Mouse (Mus musculus) kidney, postnatal 10 days (tissue): ENCODE measurements around the gene Dnajb8.

Source experiments
- DNase-seq: peaks from one replicate; pipeline ENCODE4 v3.0.0; 2021; ENCODE audit warnings: mixed read lengths

The Dnajb8 gene

DNA sequence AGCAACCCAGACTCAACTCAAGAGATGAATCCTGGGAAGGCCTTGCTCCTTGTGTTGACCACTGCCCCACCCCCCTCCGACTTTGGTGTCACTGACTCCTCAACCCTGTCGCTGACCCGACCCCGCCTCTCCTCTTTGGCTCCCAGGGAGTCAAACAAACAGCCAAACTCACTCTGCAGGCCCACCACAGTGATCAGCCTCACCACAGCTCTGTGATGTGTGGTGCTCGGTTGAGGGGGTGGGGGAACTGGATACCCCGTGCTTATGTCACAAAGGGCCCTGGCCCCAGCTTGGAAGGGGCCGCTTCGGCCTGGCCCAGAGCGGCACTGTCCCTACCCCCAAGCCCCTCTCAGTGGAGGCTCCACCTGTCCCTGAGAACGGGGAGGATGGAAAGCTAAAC, at the start of gene Dnajb8:
Dnajb8 (plus strand) TSS at position 301 of the 400 bp plus-strand sequence.
- DNase-seq = no peak

DNA sequence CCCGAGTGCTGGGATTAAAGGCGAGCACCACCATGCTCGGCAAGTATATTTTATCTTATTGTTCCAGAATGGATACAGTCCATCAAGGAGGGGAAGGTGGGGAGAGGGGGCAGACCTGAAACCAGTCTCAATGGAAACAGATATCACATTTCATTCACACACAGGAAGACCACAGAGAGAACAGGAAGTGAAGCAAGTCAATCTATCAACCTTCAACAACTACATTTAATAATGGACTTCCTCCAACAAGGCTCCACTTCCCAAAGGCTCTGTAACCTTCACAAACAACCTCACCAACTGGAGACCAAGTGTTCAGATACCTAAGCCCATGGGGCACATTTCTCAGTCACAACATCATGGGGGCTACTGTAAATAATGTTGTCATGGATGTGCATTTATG, 47.9 kb upstream of the Dnajb8 start:
- no peak for DNase-seq

DNA sequence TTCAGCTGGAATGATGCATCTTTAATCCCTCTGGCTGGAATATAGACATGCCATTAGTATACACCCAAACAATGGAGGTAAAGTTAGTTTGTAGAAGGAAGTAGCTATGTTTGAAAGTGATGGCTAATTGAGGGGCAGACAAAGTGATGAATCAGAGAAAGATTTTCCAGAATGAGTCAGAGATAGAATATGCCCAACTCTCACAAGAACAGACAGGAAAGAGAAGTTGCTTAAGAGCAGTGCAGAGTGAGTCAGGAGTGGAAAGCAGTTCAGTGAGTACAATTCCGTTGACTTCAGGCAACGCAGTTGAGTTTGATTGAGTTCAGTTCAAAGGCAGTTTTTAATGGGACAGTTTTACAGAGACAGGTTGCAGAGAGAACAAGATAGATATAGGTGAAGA, 47.4 kb upstream of the Dnajb8 start:
- no peak for DNase-seq

DNA sequence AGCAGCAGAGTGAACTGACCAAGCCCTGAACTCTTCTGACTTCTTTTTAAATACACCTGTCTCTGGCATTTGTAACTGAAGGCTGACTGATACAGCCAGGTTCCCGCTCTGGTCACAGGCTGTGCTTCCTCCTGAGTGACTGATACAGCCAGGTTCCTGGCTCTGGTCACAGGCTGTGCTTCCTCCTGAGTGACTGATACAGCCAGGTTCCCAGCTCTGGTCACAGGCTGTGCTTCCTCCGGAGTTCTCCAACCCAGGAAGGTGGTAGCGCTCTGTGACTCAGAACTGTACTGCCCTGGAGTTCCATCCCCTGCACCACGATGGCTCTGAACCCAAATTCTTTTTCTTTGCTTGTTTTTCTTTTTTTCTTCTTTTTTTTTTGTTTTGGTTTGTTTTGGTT, 37.4 kb upstream of the Dnajb8 start:
- DNase-seq = no peak

DNA sequence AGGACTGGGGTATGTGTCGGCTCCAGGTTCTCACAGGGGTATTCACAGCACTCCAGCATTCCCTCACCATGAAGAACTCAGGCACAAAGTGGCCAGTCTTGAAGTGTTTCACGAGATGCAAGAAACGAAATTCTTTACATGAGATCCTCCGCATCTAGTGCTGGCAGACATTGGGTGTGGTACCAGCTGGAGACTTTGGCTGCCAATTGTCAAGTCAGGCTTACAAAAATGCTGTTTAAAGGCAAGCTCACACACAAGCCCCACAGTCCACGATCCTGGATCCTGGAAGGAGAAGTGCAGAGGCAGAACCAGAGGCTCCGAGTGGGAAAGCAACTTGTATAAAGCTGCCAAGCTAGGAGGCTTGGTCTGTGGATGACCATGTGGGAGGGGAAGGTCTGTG, 33.9 kb upstream of the Dnajb8 start:
- DNase-seq = no peak

DNA sequence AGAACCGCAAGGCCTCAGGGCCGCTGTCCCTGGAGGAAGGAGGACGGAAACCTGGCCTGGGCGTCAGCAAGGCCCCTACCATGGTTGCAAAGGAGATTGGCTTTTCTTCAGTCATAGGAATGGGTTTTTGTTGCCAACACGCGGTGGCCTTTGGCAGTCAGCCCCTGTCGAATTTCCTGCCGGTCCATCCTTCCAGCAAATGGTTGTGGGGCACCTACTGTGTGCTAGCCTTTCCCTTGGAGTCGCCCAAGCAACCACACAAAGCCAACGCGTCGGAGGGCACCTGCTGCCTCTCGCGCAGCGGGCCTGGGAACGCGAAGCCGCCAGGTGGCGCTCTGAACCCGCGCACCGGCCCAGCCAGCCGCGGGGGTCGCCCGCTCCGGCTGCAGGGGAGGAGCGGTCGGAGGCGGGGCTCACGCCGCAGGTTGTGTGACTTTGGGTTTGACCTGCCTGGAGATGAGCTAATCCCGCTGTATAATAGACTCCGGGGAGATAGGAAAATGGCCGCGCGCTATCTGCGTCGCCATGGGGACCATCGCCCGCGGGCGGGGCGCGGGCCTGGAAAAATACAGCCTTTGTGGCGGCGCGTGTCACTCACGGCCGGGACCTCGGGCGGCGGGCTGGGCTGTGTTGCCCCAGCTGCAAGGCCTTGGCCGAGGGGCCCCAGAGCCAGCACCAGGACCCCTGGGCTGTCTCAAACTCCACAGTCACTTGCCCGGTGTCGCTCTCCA, 32.6 kb upstream of the Dnajb8 start:
- DNase-seq = peak; percentile 86

DNA sequence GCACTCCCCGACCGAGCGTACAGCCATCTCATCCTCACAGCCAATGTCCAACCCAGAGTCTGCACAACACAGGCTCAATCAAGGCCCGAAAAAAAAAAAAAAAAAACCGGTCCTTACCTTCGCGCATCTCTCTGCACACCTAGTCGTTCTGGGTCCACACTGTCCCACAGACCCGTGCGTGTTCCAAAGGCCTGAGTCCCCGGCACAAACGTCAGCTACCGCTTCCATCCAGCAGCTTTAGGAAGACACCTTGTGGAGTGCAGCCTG, 32.1 kb upstream of the Dnajb8 start:
- no peak for DNase-seq

DNA sequence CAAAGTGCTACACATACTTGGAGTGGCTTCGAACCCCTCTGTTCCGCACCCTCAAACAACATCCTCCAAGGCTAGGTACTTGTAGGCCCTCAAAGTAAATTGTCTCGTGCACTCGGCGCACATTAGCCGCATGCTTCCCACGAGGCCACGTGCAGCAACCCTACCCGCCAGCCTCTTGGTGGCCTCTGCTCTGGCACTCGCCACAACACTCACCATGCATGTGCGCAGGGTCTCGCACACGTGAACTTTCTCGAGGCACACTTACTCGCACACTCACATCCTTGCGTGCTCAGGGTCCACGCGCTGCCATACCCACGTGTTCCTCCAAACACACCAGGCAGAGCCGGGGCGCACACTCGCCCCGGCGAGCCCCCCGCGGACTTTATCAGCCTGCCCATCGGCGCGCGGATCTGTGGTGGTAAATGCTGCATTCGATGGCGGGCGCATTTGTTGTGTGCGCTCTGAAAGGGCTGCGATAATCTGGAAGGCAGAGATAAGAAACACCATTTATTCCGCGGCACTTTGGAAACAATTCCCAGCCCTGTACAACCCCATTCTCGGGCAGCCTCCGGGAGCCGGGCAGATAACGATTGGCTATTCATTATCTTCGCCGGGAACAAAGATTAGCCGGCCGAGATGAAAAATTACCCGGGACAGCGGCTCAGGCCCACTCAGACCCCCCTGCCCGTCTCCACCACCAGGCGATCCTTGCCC, 31.6 kb upstream of the Dnajb8 start:
- DNase-seq = no peak

DNA sequence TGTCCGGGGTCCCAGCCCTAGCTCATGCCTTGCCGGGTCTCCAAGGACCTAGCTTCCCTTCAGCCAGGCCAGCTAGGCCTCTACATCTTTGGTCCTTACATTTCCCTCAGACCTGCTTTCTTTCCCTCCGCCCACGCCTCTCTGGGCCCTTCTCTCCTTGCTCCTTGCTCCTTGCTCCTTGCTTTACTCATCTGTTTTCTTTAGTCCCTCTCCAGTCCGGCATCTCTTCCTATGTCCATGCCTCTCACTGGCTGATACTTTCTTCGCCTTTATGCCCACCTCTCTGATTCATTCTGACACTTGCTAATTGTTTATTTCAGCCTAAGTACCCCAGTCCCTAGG, 31.1 kb upstream of the Dnajb8 start:
- DNase-seq = no peak

DNA sequence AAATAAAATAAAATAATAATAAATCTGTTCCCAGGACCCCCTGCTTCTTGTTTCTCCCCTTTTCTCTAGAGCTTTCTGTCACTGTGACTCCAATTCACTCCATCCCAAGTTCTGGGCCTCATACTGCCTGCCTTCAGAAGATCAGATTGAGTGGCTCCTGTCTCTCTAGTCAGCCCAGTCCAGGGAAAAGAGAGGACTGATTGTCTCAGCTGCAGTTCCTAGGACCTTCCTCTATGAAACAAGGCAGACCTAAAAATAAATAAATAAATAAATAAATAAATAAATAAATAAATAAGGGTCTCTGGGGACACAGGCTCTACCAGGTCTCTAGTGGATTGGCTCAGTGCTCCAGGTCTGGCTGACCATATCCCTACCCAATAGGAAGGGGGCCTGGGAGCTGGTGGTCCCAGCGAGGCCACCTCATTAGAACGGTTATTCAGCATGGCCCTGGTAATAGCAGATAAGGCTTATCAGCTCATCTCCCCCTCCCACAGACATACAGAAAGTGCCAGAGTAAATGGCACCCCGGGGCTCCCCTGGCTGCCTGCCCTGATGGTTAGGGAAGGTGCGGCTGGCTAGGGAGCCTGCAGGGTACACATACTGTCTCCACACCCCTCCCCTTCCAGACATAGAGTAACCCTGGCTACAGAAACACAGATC, 30.5 kb upstream of the Dnajb8 start:
- DNase-seq = no peak

DNA sequence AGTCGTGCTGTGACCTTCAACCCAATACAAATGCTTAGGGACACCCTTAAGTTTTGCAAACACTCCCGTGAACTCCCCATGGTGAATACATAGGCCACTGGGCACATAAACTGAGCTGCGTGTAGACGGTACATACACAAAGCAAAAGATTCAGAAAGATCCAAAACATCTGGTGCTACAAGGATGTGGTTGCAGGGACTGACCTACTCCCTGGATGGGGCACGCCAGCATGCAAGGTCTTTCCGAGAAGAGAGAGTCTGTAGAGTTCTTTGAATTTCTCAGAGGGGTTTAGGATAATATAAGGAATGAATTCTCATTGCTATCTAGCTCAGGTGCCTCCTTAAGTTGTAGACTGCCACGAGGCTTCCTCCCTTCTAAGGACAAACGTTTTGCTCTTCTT, 29.3 kb upstream of the Dnajb8 start:
- DNase-seq = no peak

DNA sequence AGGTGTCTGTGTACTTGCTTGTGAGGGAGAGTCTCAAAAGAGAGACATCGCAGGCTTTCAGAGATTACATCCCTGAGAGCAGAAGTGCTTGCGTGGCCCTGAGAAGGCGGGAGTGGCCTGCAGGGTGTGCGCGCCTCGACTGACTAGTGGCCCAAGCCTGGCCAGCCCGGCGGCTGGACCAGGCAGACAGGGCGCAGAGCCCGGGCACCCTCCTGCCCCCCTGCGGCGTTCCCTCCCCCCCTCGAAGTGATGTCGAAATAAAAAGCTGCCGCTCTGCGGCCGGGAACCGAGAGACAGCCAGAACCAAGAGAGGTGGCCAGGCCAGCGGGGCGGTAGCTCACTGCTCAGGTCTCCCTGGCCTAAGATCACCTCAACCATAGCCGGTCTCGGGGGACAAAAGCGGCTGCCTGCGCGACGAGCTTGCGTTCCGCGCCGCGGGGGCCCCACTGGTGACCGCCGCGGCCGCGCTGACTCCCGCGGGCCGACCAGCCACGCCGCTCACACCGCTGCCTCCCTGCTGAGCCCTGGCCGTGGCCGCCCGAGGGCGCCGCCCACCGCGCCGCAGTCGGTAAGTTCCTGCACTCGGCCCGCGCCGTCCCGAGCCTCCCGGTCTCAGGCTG, 28.5 kb upstream of the Dnajb8 start, which contains the start of gene Gata2:
Gata2 (plus strand) TSS at position 459 of the 620 bp plus-strand sequence.
- peak; percentile 74 for DNase-seq

DNA sequence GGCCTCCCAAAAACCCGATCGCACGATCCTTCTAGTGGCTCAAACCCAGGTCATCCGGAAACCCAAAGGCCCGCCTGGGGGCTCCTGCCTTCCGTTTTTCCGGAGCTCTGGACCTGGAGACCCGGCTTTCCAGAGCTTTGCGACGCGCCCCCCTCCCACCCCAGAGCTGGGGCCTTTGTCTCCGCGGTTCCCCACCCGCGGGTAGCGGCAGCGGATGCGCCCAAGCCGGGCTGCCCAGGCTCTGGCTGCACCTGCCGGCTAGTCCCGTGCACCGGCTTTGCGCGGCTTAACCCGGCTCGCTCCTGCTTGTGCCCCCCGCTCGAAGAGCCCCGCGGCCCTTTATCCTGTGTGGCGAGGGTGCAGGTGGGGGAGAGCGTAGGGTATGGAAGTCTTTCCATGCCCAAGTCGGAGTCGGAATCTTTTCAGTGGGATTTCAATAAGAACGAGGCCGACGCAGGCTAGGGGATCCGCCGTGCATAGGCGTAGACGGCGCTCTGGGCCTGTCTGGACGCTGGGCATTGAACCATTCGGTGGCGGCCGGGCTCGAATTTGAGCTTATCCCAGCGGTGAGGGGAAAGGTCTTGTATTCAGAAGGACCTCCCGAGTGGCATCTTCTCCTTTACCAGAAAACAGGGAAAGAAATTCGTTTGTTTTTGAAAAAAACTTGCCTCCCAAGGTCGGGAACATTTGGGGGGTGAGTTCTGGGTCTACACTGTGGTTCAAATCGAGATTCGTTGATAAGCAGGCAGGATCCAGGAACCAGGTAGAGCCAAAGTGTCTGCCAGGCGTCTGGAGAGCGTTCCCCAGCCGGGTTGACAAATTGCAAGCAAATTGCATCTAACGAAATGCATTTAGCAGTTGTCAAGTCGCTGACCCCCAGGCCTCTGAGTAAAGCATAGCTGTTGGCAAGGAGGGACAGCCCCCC, 27.8 kb upstream of the Dnajb8 start:
- peak; percentile 52 for DNase-seq

DNA sequence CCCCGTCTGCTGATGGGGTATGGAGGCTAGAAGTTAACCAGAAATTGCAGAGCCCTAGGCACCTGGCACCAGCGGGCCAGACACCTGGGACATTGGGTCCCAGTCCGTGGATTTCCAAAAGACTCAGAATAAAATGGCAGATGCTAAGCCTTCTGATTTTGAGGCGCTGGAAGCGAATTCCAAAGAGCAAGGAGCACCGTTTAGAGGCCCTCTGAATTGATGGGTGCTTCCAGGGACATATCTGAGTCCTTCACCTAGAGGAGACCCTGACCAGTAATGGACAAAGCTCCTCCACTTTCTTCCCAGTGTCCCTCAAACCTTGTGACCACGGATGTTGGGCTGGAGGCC, 27.1 kb upstream of the Dnajb8 start:
- DNase-seq = no peak

DNA sequence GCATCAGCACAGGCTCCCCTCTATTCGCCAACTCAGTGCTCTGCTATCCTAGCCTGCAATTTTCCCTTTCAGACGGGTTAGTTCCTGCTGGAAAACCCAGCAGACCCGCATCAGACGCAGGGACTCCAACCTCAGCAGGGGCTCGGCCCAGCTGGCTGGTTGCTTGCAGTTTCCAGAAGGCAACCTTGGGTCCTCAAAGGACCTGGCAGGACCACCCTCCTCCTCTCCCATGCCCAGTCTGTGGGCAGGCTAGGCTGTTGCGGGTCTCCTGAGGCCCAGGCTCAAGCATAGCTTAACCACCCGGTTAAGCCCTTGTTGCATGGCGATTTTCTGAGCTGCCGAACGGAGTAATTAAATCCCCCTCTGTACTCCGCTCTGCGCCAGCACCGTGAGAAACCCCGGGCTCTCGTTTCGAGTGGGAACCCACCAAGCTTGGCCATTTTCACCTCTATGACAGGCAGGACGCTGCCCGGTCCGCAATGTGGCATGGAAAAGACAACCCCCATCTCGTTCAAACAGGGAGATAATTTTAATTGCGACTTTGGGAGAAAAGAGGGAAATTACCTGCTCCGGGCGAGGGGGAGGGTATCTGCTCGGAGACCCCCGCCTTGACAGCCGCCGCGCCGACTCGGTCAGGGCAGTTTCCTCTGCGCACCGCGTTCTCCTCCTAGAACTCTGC, 25.9 kb upstream of the Dnajb8 start:
- DNase-seq = peak; percentile 35

DNA sequence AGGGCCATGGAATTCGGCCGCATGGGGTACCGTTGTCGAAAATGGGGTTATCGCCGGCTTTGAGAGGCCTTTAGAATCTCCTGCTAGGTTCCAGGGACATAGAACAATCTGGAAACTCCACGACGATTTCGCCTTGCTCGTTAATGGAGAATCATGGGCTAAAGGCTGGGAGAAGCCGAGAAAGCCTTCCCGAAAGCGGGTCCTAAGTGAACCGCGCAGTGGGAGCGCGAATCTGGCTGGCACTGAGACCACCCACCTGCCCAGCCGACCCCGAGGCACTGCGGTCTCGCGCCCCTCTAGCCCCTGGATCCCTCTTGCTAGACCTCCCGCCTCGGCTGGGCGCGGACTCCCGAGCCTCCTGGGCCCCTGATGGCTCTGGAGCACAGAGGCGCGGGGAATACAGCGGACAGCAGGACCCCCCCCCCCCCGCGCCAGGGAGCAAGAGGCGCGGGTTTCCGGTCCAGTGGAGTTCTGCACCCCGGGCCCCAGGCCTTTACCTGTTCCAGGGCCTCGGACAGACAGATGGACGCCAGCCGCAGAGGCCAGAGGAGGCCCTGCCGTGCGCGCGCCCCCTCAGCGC, 25.2 kb upstream of the Dnajb8 start:
- peak; percentile 42 for DNase-seq

DNA sequence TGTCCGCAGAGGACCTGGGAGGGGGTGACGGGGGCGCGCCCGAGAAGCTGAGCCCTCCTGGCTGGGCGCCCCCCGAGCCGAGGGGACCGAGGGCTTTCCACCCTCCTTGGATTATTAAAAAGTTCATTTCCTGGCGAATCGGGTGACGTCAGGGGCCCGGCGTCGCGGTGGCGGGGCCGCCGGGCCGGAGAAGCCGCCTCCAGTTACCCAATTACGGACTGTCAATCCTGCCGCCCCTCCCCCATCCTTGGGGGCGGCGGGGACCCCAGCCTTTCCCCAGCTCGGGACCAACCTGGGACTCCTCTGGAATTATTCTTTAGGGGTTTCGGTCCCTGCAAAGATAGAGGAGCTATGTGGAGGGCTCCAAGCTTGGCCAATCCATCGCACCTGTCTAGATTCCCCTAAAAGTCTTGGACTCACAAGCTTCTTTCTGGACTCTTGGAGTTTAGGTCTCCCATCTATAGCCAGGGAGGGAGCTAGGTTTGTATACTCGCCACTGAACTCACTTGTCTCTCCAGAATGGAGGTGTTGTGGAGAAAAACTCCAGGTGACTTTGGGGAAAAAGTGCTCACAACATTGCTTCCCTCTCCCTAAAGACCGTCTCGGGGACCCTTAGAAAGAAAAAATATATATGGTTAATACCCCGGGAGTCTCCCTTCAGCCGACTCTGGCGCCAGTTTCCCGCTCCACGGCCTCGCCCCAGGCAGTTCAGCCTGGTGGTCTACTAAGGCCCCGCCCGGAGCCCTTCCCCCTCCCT, 24.6 kb upstream of the Dnajb8 start:
- DNase-seq = peak; percentile 63

DNA sequence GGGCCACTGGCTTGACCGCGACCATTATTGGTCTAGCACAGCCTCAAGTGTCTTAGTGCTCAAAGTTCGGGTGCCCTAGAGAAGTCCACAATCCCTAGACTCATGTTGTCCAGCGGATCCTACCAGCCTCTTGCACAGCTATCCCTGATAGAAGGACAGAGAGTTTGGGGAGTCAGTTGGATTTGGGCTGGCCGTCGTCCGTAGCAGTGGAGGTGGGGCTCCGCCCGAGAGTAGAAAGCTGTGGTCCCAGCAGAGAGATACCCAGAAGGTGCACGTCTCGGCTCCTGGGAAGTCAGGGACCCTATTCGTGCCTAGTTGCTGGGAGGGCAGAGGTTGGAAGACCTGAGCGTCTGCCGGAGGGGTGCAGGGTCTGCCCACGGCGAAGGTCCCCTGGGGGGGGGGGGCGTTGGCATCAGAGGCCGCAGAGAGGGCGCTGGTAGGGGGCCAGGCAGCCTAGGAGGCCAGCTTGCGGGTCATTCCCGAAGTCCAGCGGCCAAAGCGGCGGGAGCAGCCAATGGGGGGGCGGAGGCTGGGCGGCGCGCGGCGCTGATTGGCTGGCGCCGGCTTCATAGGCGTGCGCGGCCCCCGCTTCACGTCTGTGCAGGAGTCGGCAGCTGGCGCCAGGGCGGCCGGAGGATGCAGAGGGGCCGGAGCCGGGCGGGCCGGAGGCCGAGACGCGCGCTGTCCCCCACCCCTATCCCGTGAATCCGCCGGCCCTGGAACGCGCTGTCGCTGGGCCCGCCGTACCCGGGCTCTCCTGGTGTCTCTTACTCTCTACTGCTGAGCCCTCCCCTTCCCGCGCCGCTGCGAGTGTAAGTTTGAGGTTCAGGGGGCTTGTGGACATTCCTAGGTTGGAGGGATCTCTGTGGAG, 23.8 kb upstream of the Dnajb8 start:
- peak; percentile 93 for DNase-seq

DNA sequence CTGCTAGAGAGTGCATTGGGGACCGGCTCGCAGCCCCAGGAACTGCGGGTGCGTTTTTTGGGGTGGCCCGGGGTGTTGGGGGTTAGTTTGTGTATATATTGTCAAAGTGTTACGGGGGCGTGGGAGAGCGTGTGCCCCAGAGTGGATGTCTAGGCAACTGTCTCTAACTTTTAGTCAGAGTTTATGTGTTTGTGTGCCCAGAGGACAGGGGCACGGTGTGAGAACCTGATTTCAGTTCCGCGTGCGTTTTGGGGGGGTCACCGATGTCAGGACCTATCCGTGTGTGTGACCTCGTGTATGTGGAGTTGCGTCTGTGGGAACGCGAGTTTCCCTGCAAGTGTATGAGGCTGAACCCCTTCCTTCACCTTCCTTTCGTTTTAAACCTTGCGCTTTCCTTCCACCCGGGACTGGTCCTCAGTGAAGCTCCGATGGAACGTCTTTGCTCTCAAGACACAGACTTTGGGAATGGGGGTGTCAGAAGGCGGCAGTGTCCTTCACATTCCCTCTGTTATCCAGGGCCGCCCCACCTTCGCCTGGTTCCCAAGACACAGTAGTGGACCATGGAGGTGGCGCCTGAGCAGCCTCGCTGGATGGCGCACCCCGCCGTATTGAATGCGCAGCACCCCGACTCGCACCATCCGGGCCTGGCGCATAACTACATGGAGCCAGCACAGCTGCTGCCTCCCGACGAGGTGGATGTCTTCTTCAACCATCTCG, 22.9 kb upstream of the Dnajb8 start:
- DNase-seq = peak; percentile 55
